Mouse (Mus musculus): ENCODE results near the gene Gm21876.
"Not testable (repeated sequence)": the region's sequence is repeated elsewhere in the genome, so short reads cannot be mapped to it uniquely, and the experiment has no call there.

The Gm21876 gene

GRCm38 (mm10) chrX:21175553-21175952, at the start of gene Gm21876:
Gene Gm21876 (minus strand): TSS chrX:21175653.
- DNase-seq (ENCODE audit: low read depth, low spot score): no peak

GRCm38 (mm10) chrX:21220422-21220821, 45.0 kb upstream of the Gm21876 start:
- no peak for DNase-seq (ENCODE audit: low read depth, low spot score)

- DNase-seq (ENCODE audit: low read depth, low spot score): not testable (repeated sequence)
These were observed 28.8 kb downstream of the Gm21876 start for GRCm38 (mm10) chrX:21146675-21147074.
